Mouse (Mus musculus) cerebellum, adult 2 months (tissue): ENCODE measurements around the gene Lhb.

Source experiments
- CTCF ChIP-seq: fragments of 200-500 bp; IDR thresholded peaks from 2 replicates; pipeline ENCODE4 v1.5.1; 2011; ENCODE audit warnings: low read depth, mild to moderate bottlenecking, control low read depth, low read length, moderate library complexity, borderline replicate concordance; ENCODE audit not compliant: insufficient read depth
- POLR2A ChIP-seq: fragments of 200-500 bp; IDR thresholded peaks from 2 replicates; pipeline ENCODE4 v1.6.1; 2011; ENCODE audit warnings: low read length, control low read depth, borderline replicate concordance; ENCODE audit not compliant: insufficient read depth

- TF ChIP-seq POLR2A (no peak), CTCF (no peak)
These were observed 574 bp downstream of the Lhb start for GRCm38 (mm10) chr7:45421194-45421593.
